Mouse (Mus musculus) gastrocnemius, postnatal 10 days (tissue): ENCODE results near the gene A630001G21Rik. TPM values are rescaled to one million over a fixed set of nuclear protein-coding genes. Genes with fewer than 3 reads are reported as not detected.

ENCODE experiments used
- DNase-seq: peaks from one replicate; pipeline ENCODE4 v3.0.0; 2021; ENCODE audit warnings: mixed read lengths
- total RNA-seq, 2 experiments: library from RNA; stranded (reverse); gene quantifications; 2 replicates each; pipeline ENCODE4 v1.2.3; 2021

A630001G21Rik gene
- total RNA-seq, 2 experiments from 2014 or later: 0.42 to 1.6 TPM

GRCm38 (mm10) chr1:85735463-85736123, 42.9 kb downstream of the A630001G21Rik start:
- no peak for DNase-seq

- DNase-seq: no peak
These were observed 43.9 kb downstream of the A630001G21Rik start for GRCm38 (mm10) chr1:85734511-85734910.

GRCm38 (mm10) chr1:85732581-85732980, 45.9 kb downstream of the A630001G21Rik start:
- DNase-seq: no peak

- DNase-seq: no peak
These were observed 48.0 kb downstream of the A630001G21Rik start for GRCm38 (mm10) chr1:85730471-85730870.

- DNase-seq: peak; percentile 6
These were observed 58.1 kb downstream of the A630001G21Rik start for GRCm38 (mm10) chr1:85720220-85720893.

- DNase-seq: no peak
These were observed 59.4 kb downstream of the A630001G21Rik start for GRCm38 (mm10) chr1:85719049-85719448.

GRCm38 (mm10) chr1:85716447-85717027, 61.9 kb downstream of the A630001G21Rik start:
- no peak for DNase-seq

- DNase-seq: no peak
These were observed 63.9 kb downstream of the A630001G21Rik start for GRCm38 (mm10) chr1:85714501-85714900.

- DNase-seq: no peak
These were observed 71.7 kb downstream of the A630001G21Rik start for GRCm38 (mm10) chr1:85706754-85707153.

- no peak for DNase-seq
These were observed 72.9 kb downstream of the A630001G21Rik start for GRCm38 (mm10) chr1:85705552-85705951.

GRCm38 (mm10) chr1:85703245-85704186, 74.9 kb downstream of the A630001G21Rik start:
- DNase-seq: peak; percentile 64

- DNase-seq: no peak
These were observed 75.9 kb downstream of the A630001G21Rik start for GRCm38 (mm10) chr1:85702531-85702930.

- DNase-seq: no peak
These were observed 80.5 kb downstream of the A630001G21Rik start for GRCm38 (mm10) chr1:85697721-85698493.

- no peak for DNase-seq
These were observed 82.8 kb downstream of the A630001G21Rik start for GRCm38 (mm10) chr1:85695646-85696045.

- DNase-seq: no peak
These were observed 85.2 kb downstream of the A630001G21Rik start for GRCm38 (mm10) chr1:85693280-85693679.

GRCm38 (mm10) chr1:85692281-85692680, 86.2 kb downstream of the A630001G21Rik start:
- DNase-seq: no peak

GRCm38 (mm10) chr1:85690544-85690943, 87.9 kb downstream of the A630001G21Rik start:
- no peak for DNase-seq

GRCm38 (mm10) chr1:85687346-85687745, 91.1 kb downstream of the A630001G21Rik start:
- DNase-seq: no peak

- no peak for DNase-seq
These were observed 91.8 kb downstream of the A630001G21Rik start for GRCm38 (mm10) chr1:85686666-85687065.

- no peak for DNase-seq
These were observed 98.2 kb downstream of the A630001G21Rik start for GRCm38 (mm10) chr1:85680226-85680625.
